Mouse (Mus musculus) lung, embryonic 15.5 days (tissue): ENCODE data around the gene Cacna1d. TPM values are rescaled to one million over a fixed set of nuclear protein-coding genes. Genes with fewer than 3 reads are reported as not detected.
A peak's percentile ranks its signal among the peaks of the same experiment; 100 is the strongest.

Source experiments
- ATAC-seq: fragments of 200-750 bp; cut with Nextera tagmentation; 2 replicates; pipeline ENCODE4 v1.8.0; 2017; ENCODE audit warnings: moderate number of reproducible peaks, borderline replicate concordance; ENCODE audit not compliant: low FRiP score, low TSS enrichment; ENCODE audit errors: extremely low read depth
- H3K27ac ChIP-seq: fragments of 300-500 bp; sonication (generic); 2 replicates; pipeline ENCODE4 v1.5.1; 2015; ENCODE audit warnings: moderate library complexity, mild to moderate bottlenecking, inconsistent platforms
- H3K27me3 ChIP-seq: fragments of 300-500 bp; sonication (generic); 2 replicates; pipeline ENCODE4 v1.6.1; 2015; ENCODE audit warnings: inconsistent platforms
- H3K36me3 ChIP-seq: fragments of 300-500 bp; sonication (generic); 2 replicates; pipeline ENCODE4 v1.6.1; 2015; ENCODE audit warnings: inconsistent platforms
- H3K4me1 ChIP-seq: fragments of 300-500 bp; sonication (generic); 2 replicates; pipeline ENCODE4 v1.6.1; 2015; ENCODE audit warnings: inconsistent platforms
- H3K4me2 ChIP-seq: fragments of 300-500 bp; sonication (generic); 2 replicates; pipeline ENCODE4 v1.6.1; 2015; ENCODE audit warnings: inconsistent platforms, mild to moderate bottlenecking, moderate library complexity
- H3K4me3 ChIP-seq: fragments of 300-500 bp; sonication (generic); 2 replicates; pipeline ENCODE4 v1.5.1; 2015; ENCODE audit warnings: mild to moderate bottlenecking, inconsistent platforms
- H3K9ac ChIP-seq: fragments of 300-500 bp; sonication (generic); 2 replicates; pipeline ENCODE4 v1.6.1; 2015; ENCODE audit warnings: inconsistent platforms
- H3K9me3 ChIP-seq: fragments of 300-500 bp; sonication (generic); 2 replicates; pipeline ENCODE4 v1.6.1; 2016; ENCODE audit warnings: inconsistent platforms
- WGBS: fragments of 180-500 bp; shearing (Covaris S2); methylation state at CpG from one replicate; pipeline ENCODE4 v1.1.7; 2015; 5-methylcytosine and 5-hydroxymethylcytosine counted together
- polyA plus RNA-seq: library from polyadenylated mRNA; unstranded; fragments of >200 nt; fragmentation: Nextera tagmentation; extraction: Ambion mirVana; gene quantifications from 2 replicates; pipeline ENCODE4 v1.2.1, GENCODE M21; 2015

Gene Cacna1d
- polyA plus RNA-seq, 1 experiment from 2014 or later: 8.9 TPM

DNA sequence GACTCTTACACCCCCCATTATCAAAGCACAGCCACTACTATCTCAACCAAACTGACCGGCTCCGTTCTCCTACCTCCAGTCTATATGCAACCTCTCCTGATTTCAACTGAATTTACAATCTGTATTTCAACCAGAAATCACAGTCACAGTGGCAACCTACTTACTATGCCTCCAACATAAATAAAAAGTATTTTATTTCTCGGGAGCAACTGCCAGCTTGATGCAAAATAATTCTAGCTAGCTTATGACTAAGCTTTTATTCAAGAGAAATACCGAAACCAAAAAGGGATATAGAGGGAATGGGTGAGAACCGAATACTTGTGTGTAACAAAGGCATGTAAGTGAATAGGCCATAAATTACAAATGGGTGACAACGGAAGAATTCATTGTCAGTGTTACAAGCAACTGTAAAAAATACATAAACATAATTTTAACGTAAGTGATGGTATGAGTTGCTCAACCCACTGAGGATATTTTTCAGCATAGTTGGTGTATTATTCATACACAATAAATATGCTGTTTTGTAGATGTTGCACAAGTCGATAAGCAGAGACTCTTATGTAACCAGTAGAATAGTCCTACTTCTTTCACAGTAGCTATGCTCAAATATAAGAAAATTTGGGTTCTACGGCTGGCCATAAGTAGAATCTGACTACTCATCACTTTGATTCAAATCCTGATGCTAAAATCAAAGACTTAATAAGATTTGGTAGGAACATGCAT is 172.4 kb downstream of the Cacna1d start:
- Histone ChIP-seq H3K9ac (no peak overlapping the region), H3K27me3 (no peaks in the 10 kb centered on the region), H3K27ac (no peak overlapping the region), H3K4me1 (no peaks in the 10 kb centered on the region), H3K4me3 (no peak overlapping the region), H3K9me3 (no peaks in the 10 kb centered on the region), H3K4me2 (no peak overlapping the region), H3K36me3 (no peaks in the 10 kb centered on the region)
- 81% methylated on average over 9 of the region's 9 CpGs for WGBS
- no peak for ATAC-seq

DNA sequence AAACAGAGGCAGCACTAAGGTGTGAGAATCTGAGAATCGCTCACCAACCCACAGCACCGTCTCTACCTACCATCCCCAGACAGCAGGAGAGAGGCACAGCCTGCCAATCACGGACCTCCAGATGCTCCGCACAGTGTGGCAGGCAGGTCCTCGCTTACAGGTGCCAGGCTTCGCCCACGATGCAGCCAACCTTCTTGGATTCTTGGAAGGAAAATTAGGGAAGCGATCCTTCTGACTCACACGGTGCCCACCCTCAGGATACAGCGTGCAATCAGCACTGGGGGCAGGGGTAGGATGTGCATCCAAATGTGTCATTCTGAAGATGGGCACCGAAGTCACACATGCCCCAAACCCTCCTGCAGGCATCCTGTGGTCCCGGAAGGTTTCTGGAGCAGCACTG is 173.0 kb downstream of the Cacna1d start:
- WGBS: 89% methylated on average over 12 of the region's 12 CpGs
- no peak overlapping the region for H3K9ac ChIP-seq
- no peaks in the 10 kb centered on the region for H3K9me3 ChIP-seq
- no peak overlapping the region for H3K4me3 ChIP-seq
- H3K27ac ChIP-seq: no peak overlapping the region
- no peak overlapping the region for H3K4me2 ChIP-seq
- no peak for ATAC-seq
- no peaks in the 10 kb centered on the region for H3K36me3 ChIP-seq
- H3K4me1 ChIP-seq: no peaks in the 10 kb centered on the region
- no peaks in the 10 kb centered on the region for H3K27me3 ChIP-seq

DNA sequence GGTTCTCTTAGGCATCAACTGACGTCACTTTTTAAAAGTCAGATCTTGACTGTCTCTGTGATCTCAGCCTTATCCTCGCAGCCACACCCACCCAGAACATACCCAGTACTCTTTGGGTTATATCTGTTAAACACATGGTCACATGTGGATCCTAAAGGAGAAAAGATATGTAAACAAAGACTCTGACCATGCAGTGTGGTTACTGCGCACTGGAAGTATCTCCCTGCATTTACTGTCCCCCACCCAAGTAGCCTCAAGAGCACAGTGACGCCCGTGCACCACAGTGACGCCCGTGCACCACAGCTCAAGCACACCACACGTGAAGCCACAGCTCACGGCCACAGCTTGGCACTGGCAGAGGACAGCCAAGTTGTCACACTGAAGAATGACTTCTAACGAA is 173.6 kb downstream of the Cacna1d start:
- 76% methylated on average over 10 of the region's 10 CpGs for WGBS
- Histone ChIP-seq H3K9ac (no peak overlapping the region), H3K9me3 (no peaks in the 10 kb centered on the region), H3K27ac (no peak overlapping the region), H3K4me3 (no peak overlapping the region), H3K4me1 (no peaks in the 10 kb centered on the region), H3K36me3 (no peaks in the 10 kb centered on the region), H3K4me2 (no peak overlapping the region), H3K27me3 (no peaks in the 10 kb centered on the region)
- no peak for ATAC-seq

DNA sequence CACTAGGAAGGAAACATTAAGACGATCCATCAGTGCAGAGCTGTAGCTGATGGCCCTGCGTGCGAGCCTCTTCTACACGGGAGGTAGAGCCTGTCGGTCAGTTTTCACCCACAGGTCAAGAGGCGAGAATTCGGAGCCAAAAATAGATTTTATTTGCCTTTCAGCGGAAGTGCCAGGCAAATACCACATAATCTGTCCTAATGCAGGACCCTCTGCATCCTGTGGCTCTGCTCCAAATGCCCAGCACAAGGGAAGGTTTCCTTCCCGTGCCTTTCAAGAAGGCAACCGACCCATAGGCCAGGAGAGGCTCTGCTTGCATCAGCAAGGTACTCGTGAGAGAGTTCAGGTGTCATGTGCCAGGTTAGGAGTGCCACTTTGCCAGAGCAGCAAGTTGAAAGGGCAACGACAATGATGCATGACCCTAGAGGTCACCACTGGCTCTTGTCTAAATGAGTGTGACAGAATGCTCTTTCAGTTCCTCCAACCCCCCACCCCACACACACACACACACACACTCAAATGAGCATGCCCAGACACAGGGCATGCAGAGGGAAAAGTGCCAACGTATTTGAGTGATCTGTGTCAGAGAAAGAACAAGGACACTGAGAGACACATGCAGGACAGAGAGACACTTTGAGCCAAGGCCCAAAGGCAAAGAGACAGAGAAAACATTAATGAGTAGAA is 179.9 kb downstream of the Cacna1d start:
- 34% methylated on average over 13 of the region's 13 CpGs for WGBS
- ATAC-seq: peak; percentile 42; the same call in 1 of the 2 replicates
- no peak overlapping the region for H3K4me3 ChIP-seq
- peaks cover 13% of the 10 kb centered on the region for H3K4me1 ChIP-seq
- 0 out of 2 replicates have a peak overlapping the region, but pooled peaks have one; percentile 13 for H3K27ac ChIP-seq
- no peaks in the 10 kb centered on the region for H3K9me3 ChIP-seq
- H3K4me2 ChIP-seq: no peak overlapping the region
- H3K27me3 ChIP-seq: no peaks in the 10 kb centered on the region
- no peaks in the 10 kb centered on the region for H3K36me3 ChIP-seq
- H3K9ac ChIP-seq: no peak overlapping the region

DNA sequence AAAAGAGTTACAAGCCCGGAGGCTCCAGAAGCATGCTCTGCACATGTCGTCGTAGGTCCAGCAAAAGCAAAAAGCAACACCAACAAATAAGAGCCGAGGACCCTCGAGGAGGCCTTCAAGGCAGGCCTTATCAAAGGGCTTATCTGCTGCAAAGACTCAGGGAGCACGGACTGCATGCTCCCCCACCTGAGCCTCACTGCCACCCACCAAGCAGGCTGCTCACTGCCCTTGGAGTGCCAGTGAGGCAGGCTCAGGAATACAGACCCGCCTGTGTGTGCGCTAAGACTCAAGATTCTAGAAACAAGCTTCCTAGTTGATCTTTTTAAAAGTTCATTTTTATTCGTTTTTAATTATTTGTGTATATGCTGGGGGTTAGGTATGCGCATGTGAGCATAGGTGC is 181.0 kb downstream of the Cacna1d start:
- WGBS: 79% methylated on average over 10 of the region's 10 CpGs
- Histone ChIP-seq H3K4me3 (no peak overlapping the region), H3K27ac (no peak overlapping the region), H3K9ac (no peak overlapping the region), H3K36me3 (no peaks in the 10 kb centered on the region), H3K27me3 (no peaks in the 10 kb centered on the region), H3K9me3 (no peaks in the 10 kb centered on the region), H3K4me1 (peaks cover 13% of the 10 kb centered on the region), H3K4me2 (no peak overlapping the region)
- no peak for ATAC-seq

DNA sequence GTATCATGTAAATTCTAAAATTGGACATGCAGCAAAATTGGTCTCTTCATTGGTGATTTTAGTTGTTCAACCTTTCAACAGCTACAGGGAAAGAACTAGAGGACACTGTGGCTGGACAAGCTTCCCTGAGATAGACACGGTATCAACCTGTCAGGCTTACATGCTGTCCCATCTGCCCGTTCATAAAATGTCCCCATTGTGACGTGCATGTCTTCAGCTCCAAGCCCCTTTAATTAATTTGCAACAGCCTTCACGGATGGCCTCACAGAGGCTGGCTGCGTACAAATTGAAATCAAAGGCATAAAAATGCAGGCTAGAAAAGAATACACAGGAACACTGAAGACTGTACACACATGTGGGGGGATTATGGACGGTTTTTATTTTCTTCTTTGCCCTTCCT is 185.0 kb downstream of the Cacna1d start:
- Histone ChIP-seq H3K9me3 (no peaks in the 10 kb centered on the region), H3K4me1 (peaks cover 3% of the 10 kb centered on the region), H3K9ac (no peak overlapping the region), H3K36me3 (no peaks in the 10 kb centered on the region), H3K27me3 (no peaks in the 10 kb centered on the region), H3K27ac (no peak overlapping the region), H3K4me2 (no peak overlapping the region), H3K4me3 (no peak overlapping the region)
- ATAC-seq: no peak
- 78% methylated on average over 6 of the region's 6 CpGs for WGBS

DNA sequence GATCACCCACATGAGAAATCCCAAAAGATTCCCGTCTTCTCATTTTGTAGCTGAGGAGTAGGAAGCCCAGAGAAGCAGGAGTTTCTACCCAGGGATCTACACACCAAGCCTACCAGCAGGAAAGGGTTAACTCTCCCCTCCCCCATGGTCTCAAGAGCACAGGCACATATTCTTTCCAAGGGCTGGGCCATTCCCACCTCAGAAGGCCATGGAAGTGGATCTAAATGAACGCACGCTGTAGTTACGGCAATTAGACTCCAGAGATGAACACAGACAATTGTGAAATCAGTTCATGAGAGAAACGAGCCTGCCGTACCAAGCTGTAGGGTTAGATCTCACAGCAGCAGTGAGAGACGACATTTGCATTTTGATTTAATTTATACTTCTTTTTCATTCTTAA is 191.3 kb downstream of the Cacna1d start:
- H3K36me3 ChIP-seq: no peaks in the 10 kb centered on the region
- no peak overlapping the region for H3K27ac ChIP-seq
- ATAC-seq: no peak
- no peaks in the 10 kb centered on the region for H3K27me3 ChIP-seq
- H3K9ac ChIP-seq: no peak overlapping the region
- no peak overlapping the region for H3K4me2 ChIP-seq
- no peak overlapping the region for H3K4me3 ChIP-seq
- H3K9me3 ChIP-seq: no peaks in the 10 kb centered on the region
- no peaks in the 10 kb centered on the region; the same call in 1 of the 2 replicates for H3K4me1 ChIP-seq
- 89% methylated on average over 7 of the region's 7 CpGs for WGBS

DNA sequence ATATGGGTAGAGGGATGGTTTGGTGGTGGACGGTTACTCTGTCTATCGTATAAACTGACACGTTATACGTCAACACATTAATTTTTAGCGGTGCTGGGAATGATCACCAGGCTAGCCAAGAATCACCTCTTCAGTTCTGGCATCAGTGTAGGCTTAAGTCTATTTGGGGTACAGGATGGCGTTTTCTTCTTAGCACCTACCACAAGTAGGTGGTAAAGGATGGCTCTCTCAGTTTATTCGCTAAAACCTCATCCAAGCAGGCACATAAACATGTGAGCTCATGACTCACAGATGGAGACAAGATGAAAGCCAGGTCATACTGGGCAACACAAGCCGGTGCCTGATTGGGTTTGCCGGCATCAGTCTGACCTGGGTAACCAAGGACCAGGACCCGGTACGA is 193.8 kb downstream of the Cacna1d start:
- 87% methylated on average over 11 of the region's 11 CpGs for WGBS
- no peak for ATAC-seq
- H3K9me3 ChIP-seq: no peaks in the 10 kb centered on the region
- no peak overlapping the region for H3K9ac ChIP-seq
- no peak overlapping the region for H3K27ac ChIP-seq
- no peaks in the 10 kb centered on the region; the same call in 1 of the 2 replicates for H3K4me1 ChIP-seq
- H3K27me3 ChIP-seq: no peaks in the 10 kb centered on the region
- H3K36me3 ChIP-seq: no peaks in the 10 kb centered on the region
- H3K4me3 ChIP-seq: no peak overlapping the region
- H3K4me2 ChIP-seq: no peak overlapping the region

DNA sequence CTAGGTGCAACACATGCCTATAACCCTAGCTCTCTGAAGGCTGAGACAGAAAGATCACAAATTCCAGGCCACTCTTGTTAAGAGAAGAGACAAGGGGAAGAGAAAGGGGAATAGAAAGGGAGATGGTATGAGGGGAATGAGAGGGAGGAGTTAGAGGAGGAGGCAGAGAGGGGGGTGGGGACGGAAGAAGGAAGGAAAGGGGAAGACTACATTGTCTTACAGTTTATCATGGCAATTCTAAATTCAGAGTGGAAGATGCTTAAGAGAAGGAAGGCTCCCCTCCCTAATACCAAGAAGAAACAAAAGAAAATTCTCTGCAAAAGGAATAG is 199.2 kb downstream of the Cacna1d start:
- Histone ChIP-seq H3K9me3 (no peaks in the 10 kb centered on the region), H3K36me3 (no peaks in the 10 kb centered on the region), H3K27ac (no peak overlapping the region), H3K4me2 (no peak overlapping the region), H3K4me3 (no peak overlapping the region), H3K4me1 (peaks cover 3% of the 10 kb centered on the region; the same call in 1 of the 2 replicates), H3K9ac (no peak overlapping the region), H3K27me3 (no peaks in the 10 kb centered on the region)
- ATAC-seq: no peak
- WGBS: 23% methylated on average over 1 of the region's 1 CpGs

DNA sequence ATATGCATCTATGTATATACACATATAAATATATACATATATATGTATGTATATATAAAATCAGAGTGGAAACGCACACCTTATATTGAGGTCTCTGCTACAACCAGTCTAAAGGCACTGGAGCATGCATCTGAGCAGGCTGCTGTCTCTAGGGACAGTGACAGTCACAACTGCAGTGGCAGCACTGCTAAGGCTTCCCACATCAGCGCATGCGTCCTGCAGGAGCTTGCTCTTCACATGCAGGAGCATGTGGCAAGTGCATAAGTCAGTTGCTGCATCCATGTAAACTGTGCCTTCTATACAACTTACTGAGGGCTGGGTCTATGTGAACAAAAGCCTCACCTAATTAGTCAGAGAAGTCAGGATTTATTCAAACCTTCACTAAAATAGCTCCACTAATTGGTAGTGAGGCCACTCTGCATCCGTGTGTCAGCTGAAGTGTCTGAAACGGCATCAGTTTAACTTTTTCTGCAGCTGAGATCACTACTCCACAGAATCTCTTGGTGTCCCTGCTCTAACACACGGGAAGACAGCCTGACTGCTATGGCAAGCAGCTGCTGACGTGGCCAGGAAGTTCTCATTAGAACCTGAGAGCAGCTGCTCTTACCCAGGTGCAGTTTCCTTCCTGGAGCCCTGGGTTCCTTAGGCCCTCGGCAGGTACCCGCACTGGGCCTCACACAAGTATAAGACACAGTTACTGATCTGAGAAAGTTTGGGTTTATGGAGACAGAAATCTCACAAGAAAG is 199.7 kb downstream of the Cacna1d start:
- no peak overlapping the region for H3K9ac ChIP-seq
- no peaks in the 10 kb centered on the region for H3K27me3 ChIP-seq
- ATAC-seq: no peak
- 51% methylated on average over 9 of the region's 9 CpGs for WGBS
- H3K36me3 ChIP-seq: no peaks in the 10 kb centered on the region
- no peak overlapping the region for H3K27ac ChIP-seq
- H3K4me2 ChIP-seq: no peak overlapping the region
- peaks cover 3% of the 10 kb centered on the region; the same call in 1 of the 2 replicates for H3K4me1 ChIP-seq
- no peaks in the 10 kb centered on the region for H3K9me3 ChIP-seq
- H3K4me3 ChIP-seq: no peak overlapping the region

DNA sequence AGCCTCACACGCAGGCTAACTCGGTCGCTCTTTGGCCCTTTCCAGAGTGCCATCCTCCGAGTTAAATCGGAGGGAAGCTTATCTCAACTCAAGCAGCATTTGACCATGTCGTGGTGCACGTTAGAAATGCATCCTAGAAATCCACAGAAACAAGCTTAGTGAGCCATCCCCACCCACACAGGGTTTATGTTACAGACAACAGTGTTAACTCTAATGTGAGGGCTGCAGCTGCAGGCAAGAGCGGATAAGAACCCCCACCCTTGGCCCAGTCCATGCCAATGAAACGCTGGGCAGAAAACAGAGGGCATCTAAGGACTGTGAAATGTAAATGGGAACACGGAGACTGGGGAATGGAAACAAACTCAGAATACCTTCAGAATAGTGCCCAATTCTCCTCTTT is 206.8 kb downstream of the Cacna1d start:
- Histone ChIP-seq H3K36me3 (no peaks in the 10 kb centered on the region), H3K4me1 (peaks cover 12% of the 10 kb centered on the region; the same call in 1 of the 2 replicates), H3K9me3 (no peaks in the 10 kb centered on the region), H3K9ac (no peak overlapping the region), H3K4me2 (peak overlapping the region; percentile 21), H3K27me3 (no peaks in the 10 kb centered on the region), H3K4me3 (no peak overlapping the region), H3K27ac (0 out of 2 replicates have a peak overlapping the region, but pooled peaks have one; percentile 6)
- no peak for ATAC-seq
- WGBS: 38% methylated on average over 10 of the region's 10 CpGs

DNA sequence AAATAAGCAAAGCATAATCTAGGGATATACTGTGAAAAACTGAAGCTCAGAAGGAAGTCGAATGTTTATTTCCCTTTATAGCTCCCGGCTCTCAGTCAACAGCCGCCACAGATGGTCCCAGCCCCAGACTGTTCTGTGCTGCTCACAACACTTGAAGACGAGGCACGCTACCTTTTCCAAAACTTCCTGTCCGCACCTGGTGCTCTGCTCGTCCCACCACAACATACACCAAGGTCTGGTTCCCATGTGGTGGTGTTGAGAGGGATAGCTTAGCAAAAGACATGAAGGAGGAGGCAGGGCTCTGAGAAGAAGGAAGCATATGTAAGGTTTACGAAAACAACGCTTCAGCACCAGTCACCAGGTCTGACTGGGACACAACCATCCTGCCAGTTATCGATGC is 207.2 kb downstream of the Cacna1d start:
- Histone ChIP-seq H3K9ac (no peak overlapping the region), H3K9me3 (no peaks in the 10 kb centered on the region), H3K27ac (0 out of 2 replicates have a peak overlapping the region, but pooled peaks have one; percentile 6), H3K4me1 (peaks cover 12% of the 10 kb centered on the region; the same call in 1 of the 2 replicates), H3K4me3 (no peak overlapping the region), H3K27me3 (no peaks in the 10 kb centered on the region), H3K4me2 (peak overlapping the region; percentile 21), H3K36me3 (no peaks in the 10 kb centered on the region)
- ATAC-seq: no peak; the same call in 1 of the 2 replicates
- WGBS: 28% methylated on average over 10 of the region's 10 CpGs
